Mouse (Mus musculus) neural tube, embryonic 12.5 days (tissue): ENCODE results near the gene Rhd. TPM values are rescaled to one million over a fixed set of nuclear protein-coding genes. Genes with fewer than 3 reads are reported as not detected.

Experiments
- ATAC-seq: fragments of 200-750 bp; cut with Nextera tagmentation; 2 replicates; pipeline ENCODE4 v1.8.0; 2017; ENCODE audit warnings: low read depth, mild to moderate bottlenecking, moderate TSS enrichment, moderate library complexity; ENCODE audit not compliant: low FRiP score
- H3K27ac ChIP-seq: fragments of 300-500 bp; sonication (generic); 2 replicates; pipeline ENCODE4 v1.5.1; 2016
- H3K27me3 ChIP-seq: fragments of 300-500 bp; sonication (generic); replicated peaks from 2 replicates; pipeline ENCODE4 v1.6.1; 2016; ENCODE audit warnings: mild to moderate bottlenecking
- H3K36me3 ChIP-seq: fragments of 300-500 bp; sonication (generic); 2 replicates; pipeline ENCODE4 v1.6.1; 2016; ENCODE audit warnings: mild to moderate bottlenecking
- H3K4me1 ChIP-seq: fragments of 300-500 bp; sonication (generic); 2 replicates; pipeline ENCODE4 v1.6.1; 2016
- H3K4me2 ChIP-seq: fragments of 300-500 bp; sonication (generic); replicated peaks from 2 replicates; pipeline ENCODE4 v1.6.1; 2016; ENCODE audit warnings: mild to moderate bottlenecking
- H3K4me3 ChIP-seq: fragments of 300-500 bp; sonication (generic); 2 replicates; pipeline ENCODE4 v1.5.1; 2016
- H3K9ac ChIP-seq: fragments of 300-500 bp; sonication (generic); 2 replicates; pipeline ENCODE4 v1.6.1; 2016; ENCODE audit warnings: mild to moderate bottlenecking
- H3K9me3 ChIP-seq: fragments of 300-500 bp; sonication (generic); 2 replicates; pipeline ENCODE4 v1.6.1; 2016; ENCODE audit warnings: mild to moderate bottlenecking
- WGBS: fragments of 180-500 bp; shearing (Covaris S2); methylation state at CpG from one replicate; pipeline ENCODE4 v1.1.7; 2016; 5-methylcytosine and 5-hydroxymethylcytosine counted together
- polyA plus RNA-seq: library from polyadenylated mRNA; unstranded; fragments of >200 nt; fragmentation: Nextera tagmentation; extraction: Ambion mirVana; gene quantifications from 2 replicates; pipeline ENCODE4 v1.2.1, GENCODE M21; 2016

The Rhd gene
- polyA plus RNA-seq, 1 experiment from 2014 or later, result 6.7 TPM

- peaks cover 6% of the 10 kb centered on the region for H3K4me1 ChIP-seq
- H3K4me2 ChIP-seq, result peak overlapping the region; percentile 74
- H3K9me3 ChIP-seq, result peaks cover 4% of the 10 kb centered on the region; the same call in 1 of the 2 replicates
- ATAC-seq, result peak; percentile 31; the same call in 1 of the 2 replicates
- H3K9ac ChIP-seq, result peak overlapping the region; percentile 92; the same call in 1 of the 2 replicates
- H3K27me3 ChIP-seq, result no peaks in the 10 kb centered on the region
- WGBS, result 62% methylated on average over 14 of the region's 14 CpGs
- H3K27ac ChIP-seq, result no peak overlapping the region
- peaks cover 12% of the 10 kb centered on the region for H3K36me3 ChIP-seq
- H3K4me3 ChIP-seq, result peak overlapping the region; percentile 87
Measured at GRCm38 (mm10) chr4:134915223-134916050, 51.1 kb downstream of the Rhd start.

- Histone ChIP-seq H3K9me3 (no peaks in the 10 kb centered on the region), H3K36me3 (peaks cover 4% of the 10 kb centered on the region; the same call in 1 of the 2 replicates), H3K4me1 (peaks cover 6% of the 10 kb centered on the region), H3K4me3 (no peak overlapping the region), H3K27me3 (no peaks in the 10 kb centered on the region), H3K27ac (no peak overlapping the region), H3K4me2 (no peak overlapping the region), H3K9ac (no peak overlapping the region)
- ATAC-seq, result no peak
- WGBS, result 80% methylated on average over 3 of the region's 3 CpGs
Measured at GRCm38 (mm10) chr4:134917194-134917593, 52.9 kb downstream of the Rhd start.

DNA sequence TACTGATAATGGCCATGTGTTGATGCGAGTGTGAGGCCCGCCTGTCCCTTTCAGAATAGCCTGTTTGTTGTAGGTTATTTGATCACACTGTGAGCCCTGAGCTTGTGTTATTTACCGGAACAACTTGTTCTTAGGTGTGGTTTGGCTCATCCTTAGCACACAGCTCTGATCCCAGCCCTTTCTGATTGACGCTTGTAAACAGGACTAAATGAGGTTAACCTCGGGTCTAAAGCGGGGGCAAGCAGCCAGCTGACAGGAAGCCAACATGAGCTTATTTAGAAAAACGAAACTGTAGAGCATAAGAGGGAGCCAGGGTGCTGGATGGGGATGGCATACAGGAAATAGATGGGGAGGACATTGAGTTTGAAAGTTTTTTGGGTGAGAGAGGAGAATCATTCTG, 54.0 kb downstream of the Rhd start:
- H3K27ac ChIP-seq, result no peak overlapping the region
- H3K9me3 ChIP-seq, result no peaks in the 10 kb centered on the region
- H3K4me3 ChIP-seq, result no peak overlapping the region
- no peaks in the 10 kb centered on the region for H3K36me3 ChIP-seq
- peaks cover 11% of the 10 kb centered on the region for H3K4me1 ChIP-seq
- no peak overlapping the region for H3K9ac ChIP-seq
- H3K27me3 ChIP-seq, result no peaks in the 10 kb centered on the region
- ATAC-seq, result no peak
- WGBS, result 82% methylated on average over 7 of the region's 7 CpGs
- H3K4me2 ChIP-seq, result no peak overlapping the region

- Histone ChIP-seq H3K4me1 (peaks cover 8% of the 10 kb centered on the region), H3K4me3 (no peak overlapping the region), H3K4me2 (no peak overlapping the region), H3K27me3 (no peaks in the 10 kb centered on the region), H3K36me3 (no peaks in the 10 kb centered on the region), H3K9me3 (no peaks in the 10 kb centered on the region), H3K27ac (no peak overlapping the region), H3K9ac (no peak overlapping the region)
- 39% methylated on average over 12 of the region's 12 CpGs for WGBS
- no peak for ATAC-seq
Measured at GRCm38 (mm10) chr4:134919733-134920540, 55.6 kb downstream of the Rhd start.

- peaks cover 11% of the 10 kb centered on the region for H3K4me1 ChIP-seq
- no peaks in the 10 kb centered on the region for H3K9me3 ChIP-seq
- H3K4me3 ChIP-seq, result no peak overlapping the region
- ATAC-seq, result no peak
- H3K9ac ChIP-seq, result no peak overlapping the region
- no peak overlapping the region for H3K27ac ChIP-seq
- no peak overlapping the region for H3K4me2 ChIP-seq
- H3K27me3 ChIP-seq, result no peaks in the 10 kb centered on the region
- 93% methylated on average over 6 of the region's 6 CpGs for WGBS
- peaks cover 6% of the 10 kb centered on the region for H3K36me3 ChIP-seq
Measured at GRCm38 (mm10) chr4:134920631-134921030, 56.3 kb downstream of the Rhd start.

DNA sequence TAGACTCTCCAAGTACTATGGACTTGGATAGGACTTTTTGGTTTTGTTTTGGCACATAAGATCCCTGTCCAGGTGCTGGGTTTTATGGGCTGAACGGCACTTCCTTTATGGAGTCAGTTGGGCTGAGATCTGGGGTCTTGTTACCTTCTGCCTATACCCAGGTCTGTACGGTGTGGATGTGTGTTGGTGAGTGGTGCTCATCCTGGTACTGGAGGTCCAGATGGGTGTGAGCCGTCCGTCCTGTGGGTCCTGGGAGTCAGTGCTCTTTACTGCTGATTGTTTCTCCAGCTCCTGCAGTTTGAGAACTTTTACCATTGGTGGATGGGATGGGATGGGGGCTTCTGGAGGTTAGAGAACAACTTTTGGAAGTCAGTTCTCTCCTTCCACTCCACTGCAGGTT, 57.4 kb downstream of the Rhd start:
- peaks cover 17% of the 10 kb centered on the region for H3K36me3 ChIP-seq

DNA sequence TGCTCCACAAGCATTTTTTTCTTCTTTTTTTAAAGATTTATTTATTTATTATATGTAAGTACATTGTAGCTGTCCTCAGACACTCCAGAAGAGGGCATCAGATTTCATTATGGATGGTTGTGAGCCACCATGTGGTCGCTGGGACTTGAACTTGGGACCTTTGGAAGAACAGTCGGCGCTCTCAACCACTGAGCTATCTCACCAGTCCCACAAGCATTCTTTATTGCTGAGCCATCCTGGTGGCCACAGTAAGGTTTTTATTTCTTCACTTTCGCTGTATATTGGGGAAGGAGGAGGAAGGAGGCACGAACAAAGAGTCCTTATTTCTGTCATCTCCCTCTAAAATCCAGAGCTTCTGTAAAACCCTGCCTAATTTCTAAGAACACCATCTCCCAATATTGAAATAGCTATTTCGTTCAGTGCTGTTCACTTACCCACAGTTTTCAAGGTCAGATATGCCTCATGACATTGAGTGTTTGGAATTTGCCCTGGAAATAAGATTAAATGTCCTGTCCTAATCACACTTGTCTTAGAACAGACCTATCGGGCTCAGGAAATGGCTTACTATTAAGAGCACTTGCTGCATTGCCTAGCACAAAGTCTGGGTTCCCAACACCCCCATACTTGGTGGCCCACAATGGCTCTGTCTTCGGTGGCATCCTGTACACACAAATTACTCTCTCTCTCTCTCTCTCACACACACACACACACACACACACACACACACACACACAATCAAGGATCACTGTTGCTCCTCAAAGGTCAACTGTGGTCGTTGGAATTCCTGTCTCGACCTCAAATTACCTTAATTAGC, 58.0 kb downstream of the Rhd start:
- 68% methylated on average over 10 of the region's 10 CpGs for WGBS
- Histone ChIP-seq H3K9me3 (no peaks in the 10 kb centered on the region), H3K27ac (peak overlapping the region; percentile 21; the same call in 1 of the 2 replicates), H3K4me1 (peaks cover 18% of the 10 kb centered on the region), H3K27me3 (no peaks in the 10 kb centered on the region), H3K9ac (peak overlapping the region; percentile 69), H3K4me2 (peak overlapping the region; percentile 92), H3K4me3 (peak overlapping the region; percentile 99), H3K36me3 (peaks cover 21% of the 10 kb centered on the region)
- ATAC-seq, result 0 out of 2 replicates have a peak, but pooled peaks have one; percentile 3

More for the DNA sequence above, 57.4 kb downstream of the Rhd start:
- no peak overlapping the region for H3K4me3 ChIP-seq
- no peak overlapping the region for H3K4me2 ChIP-seq
- H3K27me3 ChIP-seq, result no peaks in the 10 kb centered on the region
- no peaks in the 10 kb centered on the region for H3K9me3 ChIP-seq
- H3K27ac ChIP-seq, result no peak overlapping the region
- 91% methylated on average over 4 of the region's 4 CpGs for whole genome bisulfite sequencing
- H3K4me1 ChIP-seq, result peaks cover 18% of the 10 kb centered on the region
- no peak overlapping the region for H3K9ac ChIP-seq
- ATAC-seq, result no peak

DNA sequence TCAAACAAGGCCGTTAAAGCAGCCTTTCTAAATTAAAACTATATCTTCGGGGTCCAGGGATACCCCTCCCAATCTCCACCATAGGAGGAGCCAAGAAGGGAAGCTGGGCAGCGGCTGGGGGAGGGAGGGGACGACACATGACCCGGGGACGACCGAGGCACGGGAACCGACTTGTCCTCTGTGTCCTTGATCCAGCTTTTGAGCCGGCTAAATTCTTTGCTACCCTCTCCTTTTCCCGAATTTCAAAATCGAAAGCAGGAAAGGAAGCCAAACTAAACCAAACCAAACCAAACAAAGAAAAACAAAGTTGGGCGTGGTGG, 58.5 kb downstream of the Rhd start:
- peak; percentile 70 for ATAC-seq
- H3K36me3 ChIP-seq, result peaks cover 26% of the 10 kb centered on the region
- no peaks in the 10 kb centered on the region for H3K9me3 ChIP-seq
- no peaks in the 10 kb centered on the region for H3K27me3 ChIP-seq
- H3K9ac ChIP-seq, result peak overlapping the region; percentile 69
- H3K4me3 ChIP-seq, result peak overlapping the region; percentile 99
- peak overlapping the region; percentile 92 for H3K4me2 ChIP-seq
- WGBS, result 2% methylated on average over 13 of the region's 13 CpGs
- peak overlapping the region; percentile 21; the same call in 1 of the 2 replicates for H3K27ac ChIP-seq
- peaks cover 18% of the 10 kb centered on the region for H3K4me1 ChIP-seq

DNA sequence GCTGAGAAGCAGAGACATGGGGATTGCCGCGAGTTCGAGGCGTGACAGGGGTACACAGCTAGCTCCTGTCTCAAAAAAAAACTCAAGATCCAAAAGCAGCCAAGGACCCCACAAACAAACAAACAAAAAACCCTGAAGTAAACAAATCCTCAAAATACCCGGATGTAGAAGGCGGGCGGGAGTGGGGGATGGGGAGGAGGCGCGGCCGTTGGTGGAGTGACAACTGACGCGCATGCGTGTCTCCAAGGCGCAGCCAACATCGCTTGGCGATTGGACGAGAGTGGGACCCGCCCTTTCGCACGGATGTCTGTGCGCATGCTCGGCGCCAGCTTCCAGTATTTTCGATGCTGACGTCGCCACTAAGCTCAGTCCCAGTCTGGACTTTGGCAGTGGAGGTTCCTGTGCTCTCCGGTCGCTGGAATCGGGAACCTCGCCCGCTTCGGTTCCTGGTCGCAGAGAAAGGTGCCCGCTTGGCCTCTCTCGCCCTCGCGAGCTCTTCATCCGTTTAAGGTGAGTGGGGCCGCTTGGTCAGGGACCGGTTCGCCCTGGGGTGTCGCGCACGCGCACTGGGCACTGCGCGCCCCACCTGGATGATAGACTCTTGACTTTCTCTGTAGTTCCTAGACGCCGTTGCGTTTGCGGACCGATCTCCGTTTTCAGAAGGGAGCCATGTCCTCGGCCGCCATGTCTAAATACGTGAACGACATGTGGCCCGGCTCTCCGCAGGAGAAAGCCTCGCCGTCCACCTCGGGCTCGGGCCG, 59.1 kb downstream of the Rhd start, which contains the start of gene Rsrp1:
Gene Rsrp1 (plus strand): TSS at position 335 of the 761 bp plus-strand sequence.
- WGBS, result under 1% methylated on average over 64 of the region's 64 CpGs

DNA sequence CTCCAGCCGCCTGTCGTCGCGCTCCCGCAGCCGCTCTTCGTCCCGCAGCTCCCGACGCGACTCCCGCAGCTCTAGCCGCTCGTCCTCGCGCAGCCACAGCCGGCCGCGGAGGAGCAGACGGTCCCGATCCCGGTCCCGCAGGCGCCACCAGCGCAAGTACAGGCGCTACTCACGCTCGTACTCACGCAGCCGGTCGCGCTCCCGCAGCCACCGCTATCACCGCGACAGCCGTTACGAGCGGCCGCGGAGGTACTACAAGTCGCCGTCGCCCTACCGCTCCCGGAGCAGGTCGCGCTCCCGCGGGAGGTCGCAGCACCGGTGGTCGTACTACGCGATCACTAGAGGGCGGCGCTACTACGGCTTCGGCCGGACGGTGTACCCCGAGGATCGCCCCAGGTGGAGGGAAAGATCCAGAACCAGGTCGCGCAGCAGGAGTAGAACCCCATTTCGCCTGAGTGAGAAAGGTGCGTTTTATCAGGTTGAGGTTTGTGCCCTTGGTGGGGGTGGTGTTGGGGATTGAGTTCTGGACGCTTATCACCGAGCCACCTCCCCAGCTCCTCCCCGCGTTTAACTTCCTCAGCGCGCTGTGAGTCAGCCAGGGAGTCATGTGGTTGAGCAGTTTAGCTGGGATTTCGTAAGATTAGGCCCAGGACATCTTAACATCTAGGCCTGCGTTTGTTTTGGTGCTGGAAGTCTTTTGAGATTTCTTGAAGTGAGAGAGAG, 59.8 kb downstream of the Rhd start:
- peak overlapping the region; percentile 92 for H3K4me2 ChIP-seq
- peak overlapping the region; percentile 97 for H3K9ac ChIP-seq
- H3K36me3 ChIP-seq, result peaks cover 33% of the 10 kb centered on the region
- H3K9me3 ChIP-seq, result no peaks in the 10 kb centered on the region
- no peaks in the 10 kb centered on the region for H3K27me3 ChIP-seq
- WGBS, result under 1% methylated on average over 75 of the region's 75 CpGs
- H3K4me1 ChIP-seq, result peaks cover 18% of the 10 kb centered on the region
- H3K27ac ChIP-seq, result peak overlapping the region; percentile 84; the same call in 1 of the 2 replicates
- peak overlapping the region; percentile 99 for H3K4me3 ChIP-seq
- ATAC-seq, result peak; percentile 37

More for the DNA sequence above, 59.1 kb downstream of the Rhd start, which contains the start of gene Rsrp1:
- peak within 1 kb of the TSS; percentile 99 for H3K4me3 ChIP-seq
- peak; percentile 95 for ATAC-seq
- H3K9me3 ChIP-seq, result no peaks in the 10 kb centered on the region
- peak within 1 kb of the TSS; percentile 92 for H3K4me2 ChIP-seq
- H3K4me1 ChIP-seq, result peaks cover 18% of the 10 kb centered on the region
- no peaks in the 10 kb centered on the region for H3K27me3 ChIP-seq
- peaks cover 31% of the 10 kb centered on the region for H3K36me3 ChIP-seq
- peak within 1 kb of the TSS; percentile 84 for H3K27ac ChIP-seq
- peak within 1 kb of the TSS; percentile 97 for H3K9ac ChIP-seq
